Mouse (Mus musculus) C2C12 (cell line): ENCODE data around the gene Txndc9. TPM values are rescaled to one million over a fixed set of nuclear protein-coding genes. Genes with fewer than 3 reads are reported as not detected.

Source experiments
- H3K27me3 ChIP-seq: one replicate; pipeline ENCODE4 v1.6.1; 2011; ENCODE audit not compliant: control insufficient read depth, insufficient read depth, insufficient read length
- H3K36me3 ChIP-seq: one replicate; pipeline ENCODE4 v1.6.1; 2011; ENCODE audit not compliant: control insufficient read depth, insufficient read depth
- H3K4me3 ChIP-seq: one replicate; pipeline ENCODE4 v1.5.1; 2011; ENCODE audit warnings: mild to moderate bottlenecking, control low read depth; ENCODE audit not compliant: poor library complexity, insufficient read depth, severe bottlenecking
- H3K79me2 ChIP-seq: one replicate; pipeline ENCODE4 v1.6.1; 2011; ENCODE audit not compliant: control insufficient read depth, insufficient read depth
- H3K79me3 ChIP-seq: one replicate; pipeline ENCODE4 v1.6.1; 2011; ENCODE audit warnings: low read depth, control low read depth
- H3ac ChIP-seq: one replicate; pipeline ENCODE3; 2011; ENCODE audit warnings: low read depth; ENCODE audit not compliant: control insufficient read depth, insufficient read length
- CEBPB ChIP-seq: IDR thresholded peaks from one replicate; pipeline ENCODE4 v1.6.1; 2011; ENCODE audit warnings: low read depth, mild to moderate bottlenecking, control low read depth, moderate library complexity
- CTCF ChIP-seq: IDR thresholded peaks from one replicate; pipeline ENCODE4 v1.5.1; 2011; ENCODE audit not compliant: control insufficient read depth, insufficient read depth, insufficient read length
- FOSL1 ChIP-seq: IDR thresholded peaks from one replicate; pipeline ENCODE4 v1.8.0; 2011; ENCODE audit warnings: mild to moderate bottlenecking, low read length; ENCODE audit not compliant: poor library complexity, insufficient read depth, severe bottlenecking
- MAX ChIP-seq: IDR thresholded peaks from one replicate; pipeline ENCODE4 v1.6.1; 2011; ENCODE audit warnings: mild to moderate bottlenecking, control low read depth
- MYOD1 ChIP-seq: IDR thresholded peaks from one replicate; pipeline ENCODE4 v1.6.1; 2011; ENCODE audit warnings: low read depth; ENCODE audit not compliant: control insufficient read depth, insufficient read length
- MYOG ChIP-seq: IDR thresholded peaks from one replicate; pipeline ENCODE4 v1.6.1; 2011; ENCODE audit not compliant: control insufficient read depth, insufficient read length; ENCODE audit errors: extremely low read depth
- USF1 ChIP-seq: IDR thresholded peaks from one replicate; pipeline ENCODE4 v1.6.1; 2011; ENCODE audit warnings: low read depth, mild to moderate bottlenecking, control low read depth, moderate library complexity
- polyA plus RNA-seq: library from polyadenylated mRNA; unstranded; fragments of >200 nt; fragmentation: generic; extraction: Trizol; gene quantifications from one replicate; pipeline ENCODE4 v1.2.1, GENCODE M21; 2012; ENCODE audit warnings: missing spikeins

Txndc9 gene
- polyA plus RNA-seq, 1 experiment, result 41.1 TPM

DNA sequence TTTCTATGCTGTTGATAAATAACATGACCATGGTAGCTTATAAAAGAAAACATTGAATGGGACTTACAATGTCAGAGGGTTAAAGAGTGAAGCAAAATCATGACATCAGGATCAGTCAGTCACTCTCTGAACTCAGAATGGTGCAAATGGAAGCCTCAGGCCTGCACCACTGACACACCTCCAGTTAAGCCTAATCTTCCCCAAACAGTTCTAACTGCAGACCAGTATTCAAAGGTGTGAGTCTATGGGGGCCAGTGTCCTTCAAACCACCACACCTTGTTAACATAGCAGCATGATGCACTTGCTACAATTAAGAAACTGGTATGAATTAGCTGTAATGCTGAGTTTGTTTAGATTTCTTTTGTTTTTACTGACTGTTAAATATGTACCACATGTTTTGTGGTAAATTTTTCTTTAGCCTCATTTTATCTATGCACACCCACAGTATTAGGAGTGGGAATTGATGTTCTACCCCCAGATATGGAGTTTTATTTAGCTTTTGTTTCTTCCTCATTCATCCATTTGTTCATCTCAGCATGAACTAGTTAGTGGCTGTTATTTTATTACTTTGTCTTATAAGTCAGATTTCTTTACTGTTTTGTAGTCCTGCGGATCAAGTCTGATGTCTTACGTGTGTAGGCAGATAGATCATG lies 17.0 kb upstream of the Txndc9 start:
- Histone ChIP-seq H3K36me3 (peaks cover 20% of the 10 kb centered on the region), H3K27me3 (no peaks in the 10 kb centered on the region), H3ac (no peak overlapping the region), H3K79me2 (peaks cover 86% of the 10 kb centered on the region), H3K4me3 (no peak overlapping the region), H3K79me3 (peaks cover 68% of the 10 kb centered on the region)
- TF ChIP-seq MYOD1, result no peak
- TF ChIP-seq MAX, result no peak
- no peak for TF ChIP-seq CTCF
- no peak for TF ChIP-seq FOSL1
- no peak for TF ChIP-seq USF1
- no peak for TF ChIP-seq MYOG
- TF ChIP-seq CEBPB, result no peak

DNA sequence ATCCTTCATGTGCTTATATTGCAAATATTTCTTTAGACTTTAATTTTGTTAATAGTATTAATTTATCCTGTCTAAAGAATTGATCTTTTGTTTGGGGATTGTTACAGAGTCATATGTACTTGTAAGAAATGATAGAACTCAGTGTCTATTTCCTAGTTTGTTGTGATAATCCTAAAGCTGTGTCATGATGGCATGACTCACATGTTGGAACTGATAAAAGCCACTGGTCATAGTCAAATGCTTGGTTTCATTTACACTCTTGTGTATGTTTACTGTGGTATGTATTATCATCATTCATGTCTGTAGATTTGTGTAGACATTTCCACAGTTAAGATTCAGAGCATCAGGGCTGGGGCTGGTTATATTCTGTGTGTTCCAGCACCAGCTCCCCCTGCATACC lies 14.8 kb upstream of the Txndc9 start:
- TF ChIP-seq CEBPB, result no peak
- TF ChIP-seq CTCF, result no peak
- no peak for TF ChIP-seq USF1
- no peak for TF ChIP-seq MAX
- no peak for TF ChIP-seq FOSL1
- TF ChIP-seq MYOD1, result no peak
- TF ChIP-seq MYOG, result no peak
- H3K79me2 ChIP-seq, result peaks cover 100% of the 10 kb centered on the region

DNA sequence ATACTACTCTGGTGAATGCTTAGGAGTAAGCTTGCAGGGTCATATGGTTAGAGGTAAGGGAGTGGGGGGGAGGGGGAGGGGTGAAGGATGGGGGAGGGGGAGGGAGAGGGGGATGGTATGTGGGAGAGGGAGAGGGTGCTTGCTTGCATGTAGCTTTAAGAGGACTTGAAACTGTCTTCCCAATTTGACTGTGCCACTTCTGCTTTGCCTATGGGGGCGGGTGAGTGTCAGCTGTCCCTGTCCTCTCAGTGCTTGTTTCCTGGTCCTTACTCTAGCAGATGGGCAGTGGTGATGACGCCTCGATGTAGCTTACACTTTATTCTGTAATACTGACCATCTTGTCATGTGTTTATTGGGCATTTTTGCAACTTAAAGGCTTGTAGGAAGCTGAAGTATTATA lies 14.4 kb upstream of the Txndc9 start:
- TF ChIP-seq CTCF (no peak), MYOG (no peak), MYOD1 (no peak), USF1 (no peak), MAX (no peak), CEBPB (no peak), FOSL1 (no peak)
- Histone ChIP-seq H3K36me3 (no peaks in the 10 kb centered on the region), H3K4me3 (no peak overlapping the region), H3K79me2 (peaks cover 100% of the 10 kb centered on the region), H3ac (no peak overlapping the region), H3K27me3 (no peaks in the 10 kb centered on the region), H3K79me3 (peaks cover 90% of the 10 kb centered on the region)

More for the DNA sequence above, 14.8 kb upstream of the Txndc9 start:
- H3ac ChIP-seq, result no peak overlapping the region
- peaks cover 90% of the 10 kb centered on the region for H3K79me3 ChIP-seq
- no peak overlapping the region for H3K4me3 ChIP-seq
- no peaks in the 10 kb centered on the region for H3K27me3 ChIP-seq
- peaks cover 2% of the 10 kb centered on the region for H3K36me3 ChIP-seq

- Histone ChIP-seq H3K79me3 (peaks cover 93% of the 10 kb centered on the region), H3K4me3 (no peak overlapping the region), H3K79me2 (peaks cover 100% of the 10 kb centered on the region), H3K27me3 (no peaks in the 10 kb centered on the region), H3ac (no peak overlapping the region), H3K36me3 (no peaks in the 10 kb centered on the region)
- TF ChIP-seq CEBPB, result no peak
- TF ChIP-seq MYOD1, result no peak
- TF ChIP-seq MYOG, result no peak
- no peak for TF ChIP-seq FOSL1
- no peak for TF ChIP-seq USF1
- no peak for TF ChIP-seq CTCF
- TF ChIP-seq MAX, result no peak
Measured at GRCm38 (mm10) chr1:38011647-38012046, 14.0 kb upstream of the Txndc9 start.

DNA sequence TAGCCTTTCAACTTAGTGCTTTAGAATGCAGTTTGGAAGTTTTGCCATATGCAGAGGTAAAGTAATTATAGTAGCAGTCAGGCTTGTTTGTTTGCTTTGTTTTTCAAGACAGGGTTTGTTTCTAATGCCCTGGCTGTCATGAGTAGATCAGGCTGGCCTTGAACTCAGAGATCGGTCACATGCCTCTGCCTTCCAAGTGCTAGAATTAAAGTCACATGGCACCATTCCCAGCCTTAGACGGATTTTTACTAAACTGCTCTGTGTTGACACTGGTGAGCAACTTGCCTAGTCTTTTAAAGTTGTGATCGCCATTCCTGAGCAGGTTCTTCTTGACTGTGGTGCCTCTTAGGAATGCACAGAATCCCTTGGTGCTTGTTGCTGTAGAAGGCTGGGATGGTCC lies 9.0 kb upstream of the Txndc9 start:
- Histone ChIP-seq H3K27me3 (no peaks in the 10 kb centered on the region), H3K4me3 (no peak overlapping the region), H3K36me3 (peaks cover 7% of the 10 kb centered on the region), H3K79me2 (peaks cover 100% of the 10 kb centered on the region), H3ac (no peak overlapping the region), H3K79me3 (peaks cover 95% of the 10 kb centered on the region)
- no peak for TF ChIP-seq CEBPB
- TF ChIP-seq MYOD1, result no peak
- no peak for TF ChIP-seq USF1
- no peak for TF ChIP-seq MAX
- no peak for TF ChIP-seq FOSL1
- TF ChIP-seq CTCF, result no peak
- no peak for TF ChIP-seq MYOG
